Mouse (Mus musculus): Measurements from ENCODE around the gene Pias1.

DNA sequence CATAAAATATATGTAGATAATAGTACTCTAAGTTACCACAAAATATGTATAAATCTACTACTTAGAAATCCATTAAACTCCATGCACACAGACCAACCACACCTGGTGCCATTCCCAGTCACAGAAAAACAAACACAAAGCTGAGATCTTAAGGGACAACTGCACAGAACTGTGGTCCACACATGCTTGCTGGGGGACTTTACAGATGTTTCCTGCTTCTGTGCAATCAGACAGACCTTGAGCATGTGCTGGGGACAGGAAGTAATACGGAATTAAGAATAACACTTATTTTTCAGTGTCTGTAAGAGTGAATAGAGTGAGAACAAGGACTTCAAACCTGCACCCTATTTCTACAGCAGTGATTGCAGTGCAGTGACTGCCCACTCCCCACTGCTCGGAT lies 66.8 kb downstream of the Pias1 start:
- TF ChIP-seq POLR2A (IDR thresholded peaks at IDR 0.05; ENCODE audit: borderline replicate concordance, control insufficient read depth, low read depth, low read length) (no peak), CTCF (IDR thresholded peaks at IDR 0.05; ENCODE audit: control insufficient read depth, insufficient read depth, low read length) (no peak)
